Mouse (Mus musculus) forebrain, embryonic 12.5 days (tissue): ENCODE results near the gene Ankrd13d. TPM values are rescaled to one million over a fixed set of nuclear protein-coding genes. Genes with fewer than 3 reads are reported as not detected.

Experiments used
- ATAC-seq: fragments of 200-750 bp; cut with Nextera tagmentation; 2 replicates; pipeline ENCODE4 v1.8.0; 2017; ENCODE audit warnings: moderate TSS enrichment; ENCODE audit not compliant: low FRiP score
- H3K27ac ChIP-seq: fragments of 300-500 bp; sonication (generic); 2 replicates; pipeline ENCODE4 v1.5.1; 2016; ENCODE audit warnings: mild to moderate bottlenecking
- H3K27me3 ChIP-seq: fragments of 300-500 bp; sonication (generic); 2 replicates; pipeline ENCODE4 v1.6.1; 2016; ENCODE audit warnings: mild to moderate bottlenecking
- H3K36me3 ChIP-seq: fragments of 300-500 bp; sonication (generic); replicated peaks from 2 replicates; pipeline ENCODE4 v1.6.1; 2016; ENCODE audit warnings: mild to moderate bottlenecking
- H3K4me1 ChIP-seq: fragments of 300-500 bp; sonication (generic); 2 replicates; pipeline ENCODE4 v1.6.1; 2016
- H3K4me2 ChIP-seq: fragments of 300-500 bp; sonication (generic); 2 replicates; pipeline ENCODE4 v1.6.1; 2016; ENCODE audit warnings: mild to moderate bottlenecking, moderate library complexity
- H3K4me3 ChIP-seq: fragments of 300-500 bp; sonication (generic); replicated peaks from 2 replicates; pipeline ENCODE4 v1.5.1; 2016; ENCODE audit warnings: mild to moderate bottlenecking
- H3K9ac ChIP-seq: fragments of 300-500 bp; sonication (generic); 2 replicates; pipeline ENCODE4 v1.6.1; 2016; ENCODE audit warnings: mild to moderate bottlenecking
- H3K9me3 ChIP-seq: fragments of 300-500 bp; sonication (generic); 2 replicates; pipeline ENCODE4 v1.6.1; 2016
- WGBS: fragments of 180-500 bp; shearing (Covaris S2); methylation state at CpG from one replicate; pipeline ENCODE4 v1.1.7; 2016; 5-methylcytosine and 5-hydroxymethylcytosine counted together
- polyA plus RNA-seq: library from polyadenylated mRNA; unstranded; fragments of >200 nt; fragmentation: Nextera tagmentation; extraction: Ambion mirVana; gene quantifications from 2 replicates; pipeline ENCODE4 v1.2.1, GENCODE M21; 2016

Gene Ankrd13d
- polyA plus RNA-seq, 1 experiment from 2014 or later = 12.6 TPM

DNA sequence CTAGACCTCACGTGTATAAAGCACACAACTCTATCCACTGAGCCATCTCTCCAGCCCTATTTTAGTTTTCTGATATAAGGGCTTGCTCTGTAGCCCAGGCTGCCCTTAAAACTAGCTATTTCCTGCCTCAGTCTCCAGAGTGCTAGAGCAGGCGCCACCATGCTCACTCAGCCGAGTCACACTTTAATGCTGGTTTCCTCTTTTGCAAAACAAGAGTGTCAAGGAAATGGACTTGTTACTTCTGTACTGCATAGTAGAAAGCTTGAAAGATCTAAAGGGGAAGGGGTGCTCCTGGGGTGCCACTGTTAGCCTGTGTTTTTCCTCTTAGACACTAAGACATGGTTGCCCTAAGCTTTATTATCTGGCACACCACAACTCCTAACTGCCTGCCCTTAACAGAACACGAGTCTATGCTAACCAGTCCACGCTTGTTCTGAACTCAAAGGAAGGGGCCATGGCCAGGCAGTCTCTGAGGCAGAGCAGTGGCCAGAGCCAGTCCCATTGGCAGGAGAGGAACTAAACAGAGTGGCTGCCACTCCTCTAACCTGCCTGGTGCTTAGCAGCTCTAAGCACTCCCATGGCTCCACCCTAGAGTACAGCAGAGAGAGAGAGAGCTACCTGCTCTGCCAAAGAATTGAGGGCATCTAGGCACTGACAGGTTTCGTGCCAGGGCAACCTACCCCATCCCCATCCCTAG lies 16.8 kb upstream of the Ankrd13d start:
- Histone ChIP-seq H3K4me1 (peaks cover 47% of the 10 kb centered on the region), H3K36me3 (peaks cover 4% of the 10 kb centered on the region; the same call in 1 of the 2 replicates), H3K27me3 (no peaks in the 10 kb centered on the region), H3K4me3 (no peak overlapping the region), H3K4me2 (no peak overlapping the region), H3K9me3 (no peaks in the 10 kb centered on the region), H3K9ac (no peak overlapping the region), H3K27ac (no peak overlapping the region)
- ATAC-seq = no peak
- 90% methylated on average over 6 of the region's 6 CpGs for WGBS

GRCm38 (mm10) chr19:4299126-4299525 lies 16.2 kb upstream of the Ankrd13d start:
- Histone ChIP-seq H3K4me2 (no peak overlapping the region), H3K27ac (no peak overlapping the region), H3K27me3 (no peaks in the 10 kb centered on the region), H3K4me1 (peaks cover 41% of the 10 kb centered on the region), H3K9ac (no peak overlapping the region), H3K36me3 (peaks cover 6% of the 10 kb centered on the region; the same call in 1 of the 2 replicates), H3K4me3 (no peak overlapping the region), H3K9me3 (no peaks in the 10 kb centered on the region)
- 90% methylated on average over 7 of the region's 7 CpGs for WGBS
- ATAC-seq = no peak

- ATAC-seq = no peak
- Histone ChIP-seq H3K27ac (no peak overlapping the region), H3K9me3 (no peaks in the 10 kb centered on the region), H3K36me3 (peaks cover 6% of the 10 kb centered on the region; the same call in 1 of the 2 replicates), H3K4me1 (peaks cover 35% of the 10 kb centered on the region), H3K9ac (no peak overlapping the region), H3K27me3 (no peaks in the 10 kb centered on the region), H3K4me2 (no peak overlapping the region), H3K4me3 (no peak overlapping the region)
- WGBS = 93% methylated on average over 17 of the region's 17 CpGs
These were observed 15.6 kb upstream of the Ankrd13d start for GRCm38 (mm10) chr19:4298322-4299121.

DNA sequence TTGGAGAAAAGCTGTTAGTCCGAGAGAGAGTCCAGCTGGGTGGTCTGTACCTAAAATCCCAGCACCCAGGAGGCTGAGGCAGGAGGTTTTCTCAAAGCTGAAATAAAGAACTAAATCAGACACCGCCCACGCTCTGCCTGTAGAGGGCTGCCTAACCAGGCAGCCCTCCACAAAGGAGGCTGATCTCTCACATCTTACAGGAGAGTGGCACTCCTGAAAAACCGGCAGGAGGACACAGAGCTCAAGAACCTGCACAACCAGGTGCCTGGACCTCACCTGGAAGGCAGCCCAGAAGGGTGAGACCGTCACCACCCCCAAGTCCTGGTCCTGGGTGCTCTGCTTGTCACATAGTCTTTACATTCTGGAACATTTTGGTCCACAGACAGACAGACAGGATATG lies 14.9 kb upstream of the Ankrd13d start:
- H3K27me3 ChIP-seq = no peaks in the 10 kb centered on the region
- no peak overlapping the region for H3K4me2 ChIP-seq
- H3K9me3 ChIP-seq = no peaks in the 10 kb centered on the region
- H3K4me1 ChIP-seq = peaks cover 28% of the 10 kb centered on the region
- no peak overlapping the region for H3K4me3 ChIP-seq
- no peak for ATAC-seq
- H3K9ac ChIP-seq = no peak overlapping the region
- H3K36me3 ChIP-seq = peaks cover 10% of the 10 kb centered on the region
- H3K27ac ChIP-seq = no peak overlapping the region
- 93% methylated on average over 5 of the region's 5 CpGs for WGBS

GRCm38 (mm10) chr19:4296611-4297010 lies 13.7 kb upstream of the Ankrd13d start:
- peaks cover 16% of the 10 kb centered on the region for H3K4me1 ChIP-seq
- H3K4me3 ChIP-seq = no peak overlapping the region
- no peak overlapping the region for H3K9ac ChIP-seq
- no peak overlapping the region for H3K4me2 ChIP-seq
- 96% methylated on average over 2 of the region's 2 CpGs for WGBS
- no peak for ATAC-seq
- H3K27me3 ChIP-seq = no peaks in the 10 kb centered on the region
- no peaks in the 10 kb centered on the region for H3K9me3 ChIP-seq
- H3K36me3 ChIP-seq = peaks cover 22% of the 10 kb centered on the region
- no peak overlapping the region for H3K27ac ChIP-seq

DNA sequence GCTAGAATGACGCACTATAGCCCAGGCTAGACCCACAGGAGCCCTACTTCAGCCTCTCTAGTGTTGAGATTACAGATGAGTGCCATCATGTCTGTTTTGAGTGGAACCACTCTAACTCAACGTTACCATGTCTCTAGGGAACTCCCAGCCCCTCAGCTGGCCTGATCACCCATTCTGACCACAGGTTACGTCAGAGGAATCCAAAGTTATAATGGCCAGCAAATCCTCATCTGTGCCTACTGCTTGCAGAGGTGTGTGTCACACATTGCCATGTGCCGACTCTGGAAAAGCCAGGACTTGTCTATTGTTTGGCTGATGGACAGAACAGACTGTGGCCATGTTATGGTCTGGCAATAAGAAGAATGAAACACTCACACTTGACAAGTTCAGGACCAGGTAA lies 12.5 kb upstream of the Ankrd13d start:
- no peak overlapping the region for H3K4me2 ChIP-seq
- H3K4me1 ChIP-seq = peaks cover 3% of the 10 kb centered on the region
- ATAC-seq = no peak
- H3K9ac ChIP-seq = no peak overlapping the region
- WGBS = 91% methylated on average over 4 of the region's 4 CpGs
- no peaks in the 10 kb centered on the region for H3K27me3 ChIP-seq
- H3K4me3 ChIP-seq = no peak overlapping the region
- H3K27ac ChIP-seq = no peak overlapping the region
- H3K36me3 ChIP-seq = peaks cover 34% of the 10 kb centered on the region
- no peaks in the 10 kb centered on the region for H3K9me3 ChIP-seq

DNA sequence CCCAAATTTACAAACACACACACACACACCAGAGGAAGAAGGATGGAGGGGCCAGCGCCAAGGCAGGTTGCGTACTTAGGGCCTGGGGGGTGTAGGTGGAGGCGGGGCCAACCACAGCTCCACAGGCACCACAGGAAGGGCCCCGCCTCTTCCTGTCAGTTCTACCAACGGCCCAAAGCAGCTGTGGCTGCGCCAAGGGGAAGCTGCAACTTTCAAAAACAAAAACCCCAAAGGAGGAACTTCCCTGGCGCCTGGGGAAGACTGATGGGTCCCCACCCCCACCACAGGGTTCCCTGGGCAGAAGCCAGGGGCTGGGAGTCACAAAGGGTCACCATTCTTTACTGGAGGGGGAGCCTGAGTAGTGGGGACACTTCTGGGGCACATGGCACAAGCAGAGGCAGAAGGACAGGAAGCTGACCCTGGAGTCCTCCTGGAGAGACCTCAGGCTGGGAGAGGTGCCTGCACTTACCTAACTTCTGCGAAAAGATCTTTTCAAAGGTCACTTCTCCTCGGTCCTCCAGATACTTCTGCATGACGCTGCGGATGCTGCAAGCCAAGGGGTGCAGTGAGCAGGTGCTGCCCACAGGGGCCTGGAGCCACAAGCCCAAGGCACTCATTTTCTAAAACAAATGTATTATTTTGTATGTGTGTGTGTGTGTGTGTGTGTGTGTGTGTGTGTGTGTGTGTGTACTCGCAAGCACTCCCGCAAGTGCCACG lies 11.6 kb upstream of the Ankrd13d start:
- ATAC-seq = no peak
- peaks cover 43% of the 10 kb centered on the region for H3K36me3 ChIP-seq
- H3K27ac ChIP-seq = no peak overlapping the region
- no peaks in the 10 kb centered on the region for H3K9me3 ChIP-seq
- H3K4me3 ChIP-seq = no peak overlapping the region
- no peak overlapping the region for H3K9ac ChIP-seq
- WGBS = 78% methylated on average over 14 of the region's 14 CpGs
- no peaks in the 10 kb centered on the region for H3K27me3 ChIP-seq
- H3K4me2 ChIP-seq = no peak overlapping the region
- H3K4me1 ChIP-seq = no peaks in the 10 kb centered on the region

DNA sequence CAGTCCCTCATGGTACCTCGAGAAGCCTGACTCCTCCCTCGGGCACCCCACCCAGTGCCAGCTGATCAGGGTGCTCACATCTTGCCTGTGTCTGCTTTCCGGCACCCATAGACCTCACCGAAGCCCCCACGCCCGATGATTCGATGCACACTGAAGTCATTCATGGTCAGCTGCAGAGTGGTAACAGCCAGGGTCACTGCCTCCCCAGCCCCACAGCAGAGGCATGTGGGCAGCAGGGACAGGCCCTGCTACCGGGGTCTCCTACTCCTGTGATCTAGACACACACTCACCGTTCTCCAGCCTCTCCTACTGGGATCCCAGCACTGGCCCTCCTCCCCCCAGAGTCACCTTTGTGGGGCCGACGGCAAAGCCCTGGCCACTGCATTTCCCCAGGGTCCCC lies 8.2 kb upstream of the Ankrd13d start:
- ATAC-seq = no peak
- peaks cover 73% of the 10 kb centered on the region for H3K36me3 ChIP-seq
- no peak overlapping the region for H3K4me3 ChIP-seq
- H3K27me3 ChIP-seq = no peaks in the 10 kb centered on the region
- H3K4me2 ChIP-seq = no peak overlapping the region
- H3K27ac ChIP-seq = no peak overlapping the region
- no peaks in the 10 kb centered on the region for H3K4me1 ChIP-seq
- 90% methylated on average over 11 of the region's 11 CpGs for WGBS
- H3K9me3 ChIP-seq = no peaks in the 10 kb centered on the region
- no peak overlapping the region for H3K9ac ChIP-seq

DNA sequence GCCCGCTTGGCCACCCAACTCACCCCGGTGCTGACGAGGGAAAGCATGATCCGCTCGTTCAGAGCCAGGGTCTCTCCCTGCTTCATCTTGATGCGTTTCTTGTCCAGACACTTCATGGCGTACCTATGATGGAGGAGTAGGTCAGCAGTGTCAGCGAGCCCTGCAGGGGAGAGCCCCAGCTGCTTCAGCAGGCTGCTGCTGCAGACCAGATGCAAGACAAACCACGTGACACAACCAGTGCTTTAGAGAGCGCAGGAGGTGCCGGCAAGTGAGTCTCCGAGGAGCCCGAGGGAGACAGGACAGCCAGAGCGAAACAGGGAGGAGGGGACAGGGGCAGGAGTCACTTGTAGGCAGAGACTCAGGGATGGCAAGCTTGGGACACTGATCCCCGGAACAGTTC lies 7.8 kb upstream of the Ankrd13d start:
- H3K27ac ChIP-seq = no peak overlapping the region
- H3K4me3 ChIP-seq = no peak overlapping the region
- peaks cover 77% of the 10 kb centered on the region for H3K36me3 ChIP-seq
- H3K27me3 ChIP-seq = no peaks in the 10 kb centered on the region
- no peaks in the 10 kb centered on the region for H3K9me3 ChIP-seq
- ATAC-seq = no peak
- H3K4me1 ChIP-seq = no peaks in the 10 kb centered on the region
- WGBS = 84% methylated on average over 15 of the region's 15 CpGs
- H3K9ac ChIP-seq = no peak overlapping the region
- no peak overlapping the region for H3K4me2 ChIP-seq

GRCm38 (mm10) chr19:4283653-4284052 lies 716 bp upstream of the Ankrd13d start:
- Histone ChIP-seq H3K27me3 (peaks cover 6% of the 10 kb centered on the region; the same call in 1 of the 2 replicates), H3K4me3 (peak overlapping the region; percentile 64), H3K4me1 (peaks cover 20% of the 10 kb centered on the region), H3K4me2 (peak overlapping the region; percentile 65), H3K9ac (peak overlapping the region; percentile 74; the same call in 1 of the 2 replicates), H3K9me3 (no peaks in the 10 kb centered on the region), H3K36me3 (peaks cover 33% of the 10 kb centered on the region), H3K27ac (0 out of 2 replicates have a peak overlapping the region, but pooled peaks have one; percentile 25)
- no peak for ATAC-seq
- WGBS = 50% methylated on average over 7 of the region's 7 CpGs

DNA sequence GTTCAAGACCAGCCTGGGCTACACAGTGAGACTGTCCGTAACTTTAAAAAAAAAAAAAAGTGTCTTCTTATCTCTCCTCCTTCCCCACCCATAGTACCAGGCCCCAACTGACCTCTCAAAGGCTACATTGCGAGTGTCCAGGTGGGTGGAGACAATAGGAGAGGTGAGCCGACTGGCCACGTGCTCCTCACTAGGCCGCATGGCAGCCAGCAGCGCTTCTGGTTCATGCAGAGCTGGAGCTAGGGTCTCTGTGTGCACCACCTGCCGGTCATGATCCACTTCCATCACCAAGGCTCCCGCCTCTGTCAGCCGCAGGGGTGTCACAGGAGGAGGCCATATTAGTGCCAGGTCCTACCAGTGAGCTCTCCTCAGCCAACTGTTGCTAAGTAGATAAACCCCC lies 2.5 kb downstream of the Ankrd13d start:
- no peak overlapping the region for H3K4me3 ChIP-seq
- no peak overlapping the region for H3K4me2 ChIP-seq
- no peak for ATAC-seq
- H3K27ac ChIP-seq = no peak overlapping the region
- no peaks in the 10 kb centered on the region for H3K9me3 ChIP-seq
- H3K4me1 ChIP-seq = peaks cover 20% of the 10 kb centered on the region
- WGBS = 97% methylated on average over 9 of the region's 9 CpGs
- H3K27me3 ChIP-seq = peaks cover 6% of the 10 kb centered on the region; the same call in 1 of the 2 replicates
- no peak overlapping the region for H3K9ac ChIP-seq
- peaks cover under 1% of the 10 kb centered on the region for H3K36me3 ChIP-seq

GRCm38 (mm10) chr19:4279487-4279886 lies 3.5 kb downstream of the Ankrd13d start:
- H3K27ac ChIP-seq = no peak overlapping the region
- ATAC-seq = no peak
- H3K4me3 ChIP-seq = no peak overlapping the region
- H3K9ac ChIP-seq = no peak overlapping the region
- peaks cover 20% of the 10 kb centered on the region for H3K4me1 ChIP-seq
- H3K36me3 ChIP-seq = no peaks in the 10 kb centered on the region
- no peak overlapping the region for H3K4me2 ChIP-seq
- peaks cover 6% of the 10 kb centered on the region; the same call in 1 of the 2 replicates for H3K27me3 ChIP-seq
- H3K9me3 ChIP-seq = no peaks in the 10 kb centered on the region
- 86% methylated on average over 1 of the region's 1 CpGs for WGBS
